Mouse (Mus musculus) small intestine, adult 2 months (tissue): ENCODE results near the gene Cdc7.

Source experiments
- CTCF ChIP-seq: fragments of 200-500 bp; IDR thresholded peaks from 2 replicates; pipeline ENCODE4 v1.5.1; 2012; ENCODE audit warnings: low read depth, mild to moderate bottlenecking, control low read depth, inconsistent platforms, low read length, moderate library complexity, mixed read lengths; ENCODE audit not compliant: insufficient replicate concordance, insufficient read length; ENCODE audit errors: extremely low read depth
- POLR2A ChIP-seq: fragments of 200-500 bp; IDR thresholded peaks from 2 replicates; pipeline ENCODE4 v1.6.1; 2012; ENCODE audit warnings: low read depth, mild to moderate bottlenecking, control low read depth, inconsistent platforms, low read length, moderate library complexity

GRCm38 (mm10) chr5:106948683-106949082 is 15.4 kb upstream of the Cdc7 start:
- TF ChIP-seq POLR2A, result no peak
- no peak for TF ChIP-seq CTCF
